Comparison of ENCODE assay signal across 20 mouse cellular contexts in genomic region chr11:72003171-72003570, GRCm38 (mm10). TPM values are rescaled to one million over a fixed set of nuclear protein-coding genes. Genes with fewer than 3 reads are reported as not detected.
DNase-seq lines count a peak whose midpoint lies in the region; ATAC-seq lines count a peak whose summit lies in the region.
"Had no signal": no experiment of that assay in that cellular context is flagged by ENCODE, and none has a peak within 500 bp of the region (broad histone marks: within the 10 kb centered on the region; RNA-seq: fewer than 3 reads in every experiment).

No protein-coding gene starts in this region.

- H3K9me3 ChIP-seq in forebrain, embryonic 14.5 days (replicated peaks; ENCODE audit: control insufficient read depth, low read length) = no peaks in the 10 kb centered on the region
- H3K9me3 ChIP-seq in forebrain, embryonic 10.5 days = no peaks in the 10 kb centered on the region
- no peaks in the 10 kb centered on the region for H3K9me3 ChIP-seq in embryonic facial prominence, embryonic 15.5 days (replicated peaks)
- H3K9me3 ChIP-seq in midbrain, embryonic 11.5 days (ENCODE audit: control insufficient read depth, low read length) = no peaks in the 10 kb centered on the region
- H3K9me3 ChIP-seq: hindbrain, embryonic 15.5 days; limb, embryonic 12.5 days; liver, embryonic 12.5 days; lung, embryonic 15.5 days had no signal

- no peak overlapping the region for H3K4me3 ChIP-seq in forebrain, embryonic 14.5 days (ENCODE audit: low read depth, low read length)
- no peak overlapping the region for H3K4me3 ChIP-seq in forebrain, embryonic 10.5 days
- H3K4me3 ChIP-seq in embryonic facial prominence, embryonic 15.5 days (replicated peaks) = no peak overlapping the region
- no peak overlapping the region for H3K4me3 ChIP-seq in midbrain, embryonic 11.5 days (ENCODE audit: low read depth, low read length)
- H3K4me3 ChIP-seq: hindbrain, embryonic 15.5 days; limb, embryonic 12.5 days; liver, embryonic 12.5 days; lung, embryonic 15.5 days had no signal

- ATAC-seq in forebrain, embryonic 14.5 days = 0 out of 2 replicates have a peak, but pooled peaks have one; percentile 34
- peak; percentile 43; the same call in 1 of the 2 replicates for ATAC-seq in embryonic facial prominence, embryonic 15.5 days (ENCODE audit: insufficient number of reproducible peaks, low FRiP score, low TSS enrichment, low read depth)
- ATAC-seq in midbrain, embryonic 11.5 days (ENCODE audit: low FRiP score) = no peak
- ATAC-seq: intestine, postnatal 0 days; liver, embryonic 12.5 days had no signal

- H3K4me2 ChIP-seq in forebrain, embryonic 14.5 days (ENCODE audit: low read length) = no peak overlapping the region
- H3K4me2 ChIP-seq in embryonic facial prominence, embryonic 15.5 days (replicated peaks) = no peak overlapping the region
- no peak overlapping the region for H3K4me2 ChIP-seq in midbrain, embryonic 11.5 days
- H3K4me2 ChIP-seq: hindbrain, embryonic 15.5 days; limb, embryonic 12.5 days; liver, embryonic 12.5 days; lung, embryonic 15.5 days had no signal

- peak; percentile 22 for DNase-seq in adrenal gland, adult 2 months
- DNase-seq in adrenal gland, adult 18-20 months (ENCODE audit: low spot score in 2 of 2) = no peak
- DNase-seq in forebrain, embryonic 14.5 days (ENCODE audit: low spot score) = peak; percentile 72
- no peak for DNase-seq in forebrain, embryonic 10.5 days (ENCODE audit: extremely low spot score, low spot score)
- DNase-seq in left cerebral cortex, postnatal 4 days = peak; percentile 43
- DNase-seq in left cerebral cortex, postnatal 14 days (ENCODE audit: low spot score in 2 of 2) = no peak
- DNase-seq in midbrain, embryonic 11.5 days (ENCODE audit: low spot score, missing footprints) = no peak
- DNase-seq: right cerebral cortex, postnatal 4 days had no signal

- no peaks in the 10 kb centered on the region for H3K4me1 ChIP-seq in forebrain, embryonic 14.5 days (ENCODE audit: control insufficient read depth, insufficient read depth, low read length)
- H3K4me1 ChIP-seq in forebrain, embryonic 10.5 days = no peaks in the 10 kb centered on the region
- H3K4me1 ChIP-seq in embryonic facial prominence, embryonic 15.5 days = no peaks in the 10 kb centered on the region
- H3K4me1 ChIP-seq in midbrain, embryonic 11.5 days (ENCODE audit: control insufficient read depth, insufficient read depth, low read length) = no peaks in the 10 kb centered on the region
- H3K4me1 ChIP-seq: liver, embryonic 12.5 days; lung, embryonic 15.5 days had no signal

- no peak overlapping the region for H3K9ac ChIP-seq in forebrain, embryonic 14.5 days (ENCODE audit: low read length)
- no peak overlapping the region for H3K9ac ChIP-seq in embryonic facial prominence, embryonic 15.5 days
- H3K9ac ChIP-seq in midbrain, embryonic 11.5 days (ENCODE audit: low read length) = no peak overlapping the region
- H3K9ac ChIP-seq: hindbrain, embryonic 15.5 days; limb, embryonic 12.5 days; liver, embryonic 12.5 days; lung, embryonic 15.5 days had no signal

- WGBS in forebrain, embryonic 14.5 days = 49% methylated on average over 9 of the region's 9 CpGs
- 82% methylated on average over 9 of the region's 9 CpGs for WGBS in forebrain, embryonic 10.5 days
- 30% methylated on average over 9 of the region's 9 CpGs for WGBS in embryonic facial prominence, embryonic 15.5 days
- 72% methylated on average over 9 of the region's 9 CpGs for WGBS in midbrain, embryonic 11.5 days

- no peak overlapping the region for H3K27ac ChIP-seq in forebrain, embryonic 14.5 days (ENCODE audit: low read depth, low read length)
- H3K27ac ChIP-seq in forebrain, embryonic 10.5 days = no peak overlapping the region
- no peak overlapping the region for H3K27ac ChIP-seq in embryonic facial prominence, embryonic 15.5 days (replicated peaks)
- no peak overlapping the region for H3K27ac ChIP-seq in midbrain, embryonic 11.5 days (ENCODE audit: low read depth, low read length)
- H3K27ac ChIP-seq: hindbrain, embryonic 15.5 days; limb, embryonic 12.5 days; liver, embryonic 12.5 days; lung, embryonic 15.5 days; stomach, postnatal 0 days had no signal

- H3K27me3 ChIP-seq in forebrain, embryonic 14.5 days (replicated peaks; ENCODE audit: control insufficient read depth, insufficient read depth, low read length) = no peaks in the 10 kb centered on the region
- H3K27me3 ChIP-seq in forebrain, embryonic 10.5 days (ENCODE audit: poor library complexity, severe bottlenecking) = no peaks in the 10 kb centered on the region
- no peaks in the 10 kb centered on the region for H3K27me3 ChIP-seq in embryonic facial prominence, embryonic 15.5 days
- H3K27me3 ChIP-seq in midbrain, embryonic 11.5 days (ENCODE audit: control insufficient read depth, insufficient read depth, low read length) = no peaks in the 10 kb centered on the region
- H3K27me3 ChIP-seq: hindbrain, embryonic 15.5 days; liver, embryonic 12.5 days; lung, embryonic 15.5 days had no signal

- intact Hi-C loops in left cerebral cortex, postnatal 4 days (cut with DNase I) = no loop called here
- intact Hi-C loops in left cerebral cortex, postnatal 14 days (cut with DNase I) = no loop called here

- H3K36me3 ChIP-seq in forebrain, embryonic 14.5 days (ENCODE audit: control insufficient read depth, insufficient read depth, low read length) = no peaks in the 10 kb centered on the region
- no peaks in the 10 kb centered on the region for H3K36me3 ChIP-seq in forebrain, embryonic 10.5 days (replicated peaks)
- no peaks in the 10 kb centered on the region for H3K36me3 ChIP-seq in embryonic facial prominence, embryonic 15.5 days
- H3K36me3 ChIP-seq in midbrain, embryonic 11.5 days (ENCODE audit: control insufficient read depth, insufficient read depth, low read length) = no peaks in the 10 kb centered on the region
- H3K36me3 ChIP-seq: hindbrain, embryonic 15.5 days; limb, embryonic 12.5 days; liver, embryonic 12.5 days; lung, embryonic 15.5 days had no signal

RNA-seq across cellular contexts. Expression of gene Aipl1, which starts 34.1 kb away (rescaled TPM):
- not detected for total RNA-seq in adrenal gland, adult 2 months (2021)
- polyA plus RNA-seq in adrenal gland, adult 2 months (2012; rRNA removed) = 0.06 and 0.07 TPM in 2 replicates
- total RNA-seq in adrenal gland, adult 18-20 months (2021) = not detected
- 0.09 TPM in 2 replicates for polyA plus RNA-seq in forebrain, embryonic 14.5 days (2014; fragmentation: Nextera tagmentation; extraction: Ambion mirVana)
- 0.64 and 0.66 TPM in 2 replicates for polyA plus RNA-seq in forebrain, embryonic 10.5 days (2016; fragmentation: Nextera tagmentation; extraction: Ambion mirVana)
- under 1 TPM; 0.14 to 0.26 TPM for total RNA-seq in left cerebral cortex, postnatal 4 days (2021)
- not detected for total RNA-seq in left cerebral cortex, postnatal 14 days (2021)
- polyA plus RNA-seq in embryonic facial prominence, embryonic 15.5 days (2015; fragmentation: Nextera tagmentation; extraction: Ambion mirVana) = 0.38 and 0.56 TPM in 2 replicates
- polyA plus RNA-seq in midbrain, embryonic 11.5 days (2014; fragmentation: Nextera tagmentation; extraction: Ambion mirVana) = 0.15 and 0.44 TPM in 2 replicates
- total RNA-seq: gastrocnemius, adult 8-10 months; heart, adult 18-20 months; heart, postnatal 36 days; layer of hippocampus, adult 8-10 months; neutrophil, adult 5-6 weeks had no signal

RNA-seq across cellular contexts. Expression of gene Pimreg, which starts 38.7 kb away (rescaled TPM):
- total RNA-seq in adrenal gland, adult 2 months (2021) = 1 to 10 TPM; 1.7 to 2.8 TPM
- polyA plus RNA-seq in adrenal gland, adult 2 months (2012; rRNA removed) = 2.7 and 3.0 TPM in 2 replicates
- 1 to 10 TPM in 1 of 2 experiments, under 1 TPM in 1; 0.51 to 2.1 TPM for total RNA-seq in adrenal gland, adult 18-20 months (2021)
- 97.8 and 123 TPM in 2 replicates for polyA plus RNA-seq in forebrain, embryonic 14.5 days (2014; fragmentation: Nextera tagmentation; extraction: Ambion mirVana)
- polyA plus RNA-seq in forebrain, embryonic 10.5 days (2016; fragmentation: Nextera tagmentation; extraction: Ambion mirVana) = 265 and 279 TPM in 2 replicates
- 1 to 10 TPM; 9.3 to 9.7 TPM for total RNA-seq in left cerebral cortex, postnatal 4 days (2021)
- total RNA-seq in left cerebral cortex, postnatal 14 days (2021) = 1 to 10 TPM; 1.1 to 2.5 TPM
- 89.1 and 89.5 TPM in 2 replicates for polyA plus RNA-seq in embryonic facial prominence, embryonic 15.5 days (2015; fragmentation: Nextera tagmentation; extraction: Ambion mirVana)
- 201 and 214 TPM in 2 replicates for polyA plus RNA-seq in midbrain, embryonic 11.5 days (2014; fragmentation: Nextera tagmentation; extraction: Ambion mirVana)
- total RNA-seq: gastrocnemius, adult 8-10 months; neutrophil, adult 5-6 weeks had no signal

Comparison
In these comparisons a context has a peak if more than half of its experiments do, and no peak if none do; other contexts are left out.
1. DNase-seq: peak in adrenal gland, adult 2 months (single experiment), forebrain, embryonic 14.5 days (single experiment) and left cerebral cortex, postnatal 4 days (single experiment); none in adrenal gland, adult 18-20 months (0 of 2), forebrain, embryonic 10.5 days (single experiment), left cerebral cortex, postnatal 14 days (0 of 2) and midbrain, embryonic 11.5 days (single experiment).
2. RNA of gene Pimreg, which starts 38.7 kb away (polyA plus RNA-seq): 265 to 279 TPM in forebrain, embryonic 10.5 days, 201 to 214 TPM in midbrain, embryonic 11.5 days, 97.8 to 123 TPM in forebrain, embryonic 14.5 days and 89.1 to 89.5 TPM in embryonic facial prominence, embryonic 15.5 days; 2.7 to 3.0 TPM in adrenal gland, adult 2 months; every median in the first group is over 10 times any median in the second.